Mouse (Mus musculus): Measurements from ENCODE around the gene Erf.
A peak's percentile ranks its signal among the peaks of the same experiment; 100 is the strongest.

The Erf gene

GRCm38 (mm10) chr7:25250141-25250972 lies at the start of gene Erf:
Erf (minus strand) TSS chr7:25250761.
- DNase-seq (ENCODE audit: low read depth, low spot score): peak; percentile 77

GRCm38 (mm10) chr7:25297454-25298325 lies 47.1 kb upstream of the Erf start, which contains the start of gene Pafah1b3:
Pafah1b3 (minus strand) TSS chr7:25297986.
- peak; percentile 95 for DNase-seq (ENCODE audit: low read depth, low spot score)

- DNase-seq (ENCODE audit: low read depth, low spot score): peak; percentile 47
Observed at GRCm38 (mm10) chr7:25296945-25297453, 46.4 kb upstream of the Erf start.

DNA sequence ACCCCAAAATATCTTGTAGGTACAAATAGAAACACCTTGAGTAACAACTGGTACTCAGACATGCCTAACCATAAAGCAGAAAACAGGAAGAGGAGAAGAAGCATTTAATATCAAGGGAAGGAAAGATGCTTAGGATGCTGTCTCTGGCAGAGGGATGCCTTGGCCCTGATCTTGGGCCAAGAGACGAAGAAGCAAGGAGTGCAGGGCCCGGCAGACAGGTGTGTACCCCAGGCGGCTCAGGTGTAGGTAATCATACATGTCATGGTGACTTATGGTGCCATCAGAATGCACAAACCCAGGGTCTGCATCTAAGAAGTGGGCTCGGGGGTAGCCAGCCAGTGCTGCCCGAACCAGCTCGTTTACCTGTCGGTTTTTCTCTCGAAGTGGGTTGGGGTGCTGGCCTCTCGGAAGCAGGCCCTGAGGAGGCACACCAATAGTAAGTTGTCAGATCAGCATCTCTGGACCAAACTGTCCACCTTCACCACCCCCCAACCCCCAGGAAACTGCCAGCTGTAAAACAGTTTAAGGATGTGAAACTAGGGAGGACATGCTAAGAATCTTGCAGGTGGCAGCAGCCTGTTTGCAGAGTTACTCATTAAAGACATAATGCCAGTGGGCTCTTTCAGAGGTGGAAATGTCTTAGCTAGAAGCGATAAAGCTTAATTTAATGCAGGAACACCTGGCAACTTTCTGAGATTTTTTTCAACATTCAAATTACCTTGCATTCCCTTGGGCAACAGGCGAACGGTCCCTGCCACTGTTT lies 44.6 kb upstream of the Erf start:
- no peak for DNase-seq (ENCODE audit: low read depth, low spot score)

GRCm38 (mm10) chr7:25294495-25294894 lies 43.9 kb upstream of the Erf start:
- no peak for DNase-seq (ENCODE audit: low read depth, low spot score)

DNA sequence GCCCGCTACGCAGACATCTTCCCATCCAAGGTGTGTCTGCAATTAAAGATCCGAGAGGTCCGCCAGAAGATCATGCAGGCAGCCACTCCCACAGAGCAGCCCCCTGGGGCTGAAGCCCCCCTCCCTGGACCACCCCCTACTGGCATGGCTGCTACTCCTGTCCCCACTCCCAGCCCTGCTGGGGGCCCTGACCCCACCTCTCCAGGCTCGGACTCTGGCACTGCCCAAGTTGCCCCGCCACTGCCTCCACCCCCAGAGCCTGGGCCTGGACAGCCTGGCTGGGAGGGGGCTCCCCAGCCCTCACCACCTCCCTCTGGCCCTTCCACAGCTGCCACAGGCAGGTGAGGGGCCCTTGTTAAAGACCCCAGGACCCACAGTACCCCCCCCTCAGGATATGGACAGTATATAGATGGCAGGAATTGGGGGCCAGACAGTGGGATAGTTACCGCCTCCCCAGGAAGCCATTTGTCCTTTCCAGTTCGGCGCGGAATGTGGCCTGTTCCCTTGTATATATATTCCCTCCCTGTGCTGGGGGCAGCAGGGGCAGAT lies 42.7 kb upstream of the Erf start:
- no peak for DNase-seq (ENCODE audit: low read depth, low spot score)

GRCm38 (mm10) chr7:25292107-25292506 lies 41.5 kb upstream of the Erf start:
- no peak for DNase-seq (ENCODE audit: low read depth, low spot score)

GRCm38 (mm10) chr7:25290911-25291310 lies 40.4 kb upstream of the Erf start:
- no peak for DNase-seq (ENCODE audit: low read depth, low spot score)

DNA sequence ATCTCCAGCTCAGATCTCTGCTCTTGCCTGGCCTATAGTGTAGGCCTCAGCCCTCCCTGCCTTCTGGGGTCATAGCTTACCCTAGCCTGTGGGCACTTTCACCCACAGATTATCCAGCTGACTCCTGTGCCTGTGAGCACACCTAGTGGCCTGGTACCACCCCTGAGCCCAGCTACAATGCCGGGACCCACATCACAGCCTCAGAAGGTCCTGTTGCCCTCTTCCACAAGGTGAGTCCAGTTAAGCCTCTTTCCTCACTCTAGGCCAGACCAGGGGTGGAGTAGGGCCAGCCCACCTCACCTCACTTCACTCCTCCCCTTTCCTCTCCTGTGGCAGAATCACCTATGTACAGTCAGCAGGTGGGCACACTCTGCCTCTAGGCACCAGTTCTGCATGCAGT lies 39.9 kb upstream of the Erf start:
- DNase-seq (ENCODE audit: low read depth, low spot score): no peak

- DNase-seq (ENCODE audit: low read depth, low spot score): no peak
Observed at GRCm38 (mm10) chr7:25289925-25290324, 39.4 kb upstream of the Erf start.

GRCm38 (mm10) chr7:25288721-25289120 lies 38.2 kb upstream of the Erf start:
- no peak for DNase-seq (ENCODE audit: low read depth, low spot score)

- DNase-seq (ENCODE audit: low read depth, low spot score): no peak
Observed at GRCm38 (mm10) chr7:25288011-25288410, 37.5 kb upstream of the Erf start.

DNA sequence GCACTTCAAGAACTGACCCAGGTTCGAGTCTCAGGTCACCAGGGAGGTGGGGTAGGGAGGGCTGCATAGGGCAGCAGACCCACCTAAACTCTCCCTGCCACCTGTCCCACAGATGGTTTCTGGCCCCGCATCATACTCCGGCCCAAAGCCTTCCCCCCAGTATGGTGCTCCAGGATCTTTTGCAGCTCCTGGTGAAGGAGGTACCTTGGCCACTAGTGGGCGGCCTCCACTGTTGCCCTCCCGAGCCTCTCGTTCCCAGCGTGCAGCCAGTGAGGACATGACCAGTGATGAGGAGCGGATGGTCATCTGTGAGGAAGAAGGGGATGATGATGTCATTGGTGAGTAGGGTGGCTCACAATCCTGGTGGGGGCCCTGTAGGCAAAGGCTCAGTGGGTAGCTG lies 36.4 kb upstream of the Erf start:
- DNase-seq (ENCODE audit: low read depth, low spot score): no peak

DNA sequence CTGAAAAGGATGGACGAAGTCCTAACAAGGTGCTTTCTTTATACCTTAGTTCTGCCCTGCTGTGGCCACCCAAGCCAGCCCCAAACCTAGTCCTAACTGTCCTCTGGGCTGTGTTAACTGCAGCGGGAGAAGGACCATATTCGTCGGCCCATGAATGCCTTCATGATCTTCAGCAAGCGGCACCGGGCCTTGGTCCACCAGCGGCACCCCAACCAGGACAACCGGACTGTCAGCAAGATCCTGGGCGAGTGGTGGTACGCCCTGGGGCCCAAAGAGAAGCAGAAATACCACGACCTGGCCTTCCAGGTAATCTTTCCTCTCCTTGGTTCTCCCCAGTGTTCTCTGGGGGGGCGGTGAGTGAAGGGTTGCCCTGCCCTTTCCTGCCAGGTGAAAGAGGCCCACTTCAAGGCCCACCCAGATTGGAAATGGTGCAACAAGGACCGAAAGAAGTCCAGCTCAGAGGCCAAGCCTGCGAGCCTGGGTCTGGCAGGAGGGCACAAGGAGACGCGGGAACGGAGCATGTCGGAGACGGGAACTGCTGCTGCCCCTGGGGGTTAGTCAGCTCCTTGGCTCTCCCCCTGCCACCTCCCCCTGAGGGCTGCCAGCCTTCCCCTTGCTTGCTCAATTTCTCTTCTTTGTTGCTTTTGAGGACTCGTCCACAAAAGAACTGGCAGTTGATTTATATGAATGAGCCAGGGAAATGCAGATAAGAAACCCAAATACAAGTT lies 35.1 kb upstream of the Erf start:
- no peak for DNase-seq (ENCODE audit: low read depth, low spot score)

DNA sequence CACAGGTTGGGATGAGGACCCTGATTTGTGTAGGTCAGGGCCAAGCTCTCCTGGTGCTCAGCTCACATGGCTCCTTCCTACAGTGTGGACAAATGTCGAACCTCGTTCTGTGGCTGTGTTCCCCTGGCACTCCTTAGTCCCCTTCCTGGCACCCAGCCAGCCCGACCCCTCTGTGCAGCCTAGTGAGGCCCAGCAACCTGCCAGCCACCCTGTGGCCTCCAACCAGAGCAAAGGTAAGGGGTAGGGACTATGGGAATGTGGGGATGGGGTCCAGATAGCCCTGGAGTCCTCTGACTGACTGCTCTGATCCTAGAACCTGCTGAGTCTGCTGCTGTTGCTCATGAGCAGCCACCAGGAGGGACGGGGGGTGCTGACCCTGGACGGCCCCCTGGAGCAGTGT lies 34.2 kb upstream of the Erf start:
- DNase-seq (ENCODE audit: low read depth, low spot score): no peak

DNA sequence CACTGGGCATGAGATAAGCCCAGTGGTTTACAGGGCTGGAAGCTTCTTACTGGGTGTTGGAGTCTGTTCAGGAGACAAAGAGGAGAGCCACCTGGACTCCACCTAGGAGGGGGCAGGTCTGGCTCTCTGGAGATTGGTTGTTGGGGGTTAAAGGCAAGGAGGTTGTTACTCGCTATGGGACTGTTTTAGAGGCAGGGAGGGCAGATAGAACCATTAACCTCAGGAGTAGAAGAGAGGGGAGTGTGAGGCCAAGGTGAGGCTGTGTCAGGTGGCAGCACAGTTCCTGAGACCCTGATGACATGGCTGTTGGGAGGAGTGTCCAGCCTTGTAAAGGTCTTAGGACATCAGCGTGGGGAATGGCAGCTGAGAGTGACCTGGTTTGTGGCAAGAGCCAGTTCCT lies 33.6 kb upstream of the Erf start:
- no peak for DNase-seq (ENCODE audit: low read depth, low spot score)

GRCm38 (mm10) chr7:25283637-25284036 lies 33.1 kb upstream of the Erf start:
- DNase-seq (ENCODE audit: low read depth, low spot score): no peak

DNA sequence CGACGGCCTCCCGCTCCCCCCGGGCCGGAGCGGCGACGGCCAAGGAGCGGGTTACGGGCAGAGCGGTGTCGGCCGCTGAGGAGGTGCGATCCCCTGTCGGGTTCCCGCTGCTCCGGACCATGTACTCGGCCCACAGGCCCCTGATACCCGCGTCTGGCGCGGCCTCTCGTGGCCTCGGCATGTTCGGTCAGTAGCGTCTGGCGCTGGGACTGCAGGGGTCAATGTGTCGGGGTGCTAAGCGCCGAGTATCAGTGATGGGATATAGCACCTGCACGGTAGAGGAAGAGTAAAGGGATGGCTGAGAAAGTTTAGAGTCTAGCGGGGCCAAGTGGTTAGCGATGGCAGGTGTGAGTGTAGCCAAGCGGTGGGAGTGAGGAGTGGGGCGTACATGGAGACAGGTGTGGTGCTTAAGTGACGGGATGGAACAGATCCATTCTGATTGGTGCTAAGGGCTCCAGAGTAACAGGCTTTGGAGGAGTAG lies 32.2 kb upstream of the Erf start:
- DNase-seq (ENCODE audit: low read depth, low spot score): peak; percentile 42

DNA sequence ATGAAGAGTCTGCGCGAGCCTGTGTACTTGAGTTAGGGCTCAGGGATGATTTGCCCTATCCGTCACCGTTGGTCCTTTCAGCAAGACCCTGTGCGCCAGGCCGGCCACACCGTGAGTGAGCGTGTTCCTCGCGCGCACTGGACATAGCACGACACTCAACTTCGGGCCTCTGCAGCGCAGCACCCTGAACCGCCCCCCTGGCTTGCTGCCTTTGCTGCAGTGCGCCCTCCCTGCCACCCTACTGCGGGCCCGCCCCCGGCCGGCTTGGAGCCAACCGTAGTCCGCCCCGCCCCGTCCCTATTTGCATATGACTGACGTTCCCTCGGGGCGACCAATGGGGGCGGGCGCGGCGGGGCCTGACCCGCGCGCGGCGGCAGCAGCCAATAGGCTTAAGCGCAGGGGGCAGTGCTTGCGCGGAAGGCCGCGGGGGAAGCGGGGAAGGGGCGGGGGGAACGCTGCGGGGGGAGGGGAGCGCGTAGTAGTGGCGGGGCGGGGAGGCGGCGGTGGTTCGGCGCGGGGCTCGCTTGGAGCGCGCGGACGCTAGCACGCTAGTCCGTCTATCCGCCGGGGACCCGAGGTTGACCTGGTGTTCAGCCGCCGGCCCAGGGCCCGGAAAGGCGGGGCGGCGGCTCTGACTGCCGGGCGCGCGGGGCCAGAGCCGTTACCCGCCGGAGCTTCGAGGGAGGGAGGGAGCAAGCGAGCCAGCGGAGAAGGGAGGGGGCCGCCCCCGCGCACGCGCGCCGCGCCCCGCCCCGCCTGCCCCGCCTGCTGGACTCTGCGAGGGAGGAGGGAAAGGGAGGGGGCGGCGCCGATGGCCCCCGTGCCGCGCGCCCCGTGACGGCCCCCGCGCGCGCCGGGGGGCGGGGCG lies 31.4 kb upstream of the Erf start:
- peak; percentile 84 for DNase-seq (ENCODE audit: low read depth, low spot score)

Measured in 3T3-L1 (cell line).